Mouse (Mus musculus) C2C12 (cell line): ENCODE results near the gene Map7.

Experiments
- CTCF ChIP-seq: IDR thresholded peaks from one replicate; pipeline ENCODE4 v1.5.1; 2011; ENCODE audit not compliant: control insufficient read depth, insufficient read depth, insufficient read length
- MYOG ChIP-seq: IDR thresholded peaks from one replicate; pipeline ENCODE4 v1.6.1; 2011; ENCODE audit not compliant: control insufficient read depth, insufficient read length; ENCODE audit errors: extremely low read depth

DNA sequence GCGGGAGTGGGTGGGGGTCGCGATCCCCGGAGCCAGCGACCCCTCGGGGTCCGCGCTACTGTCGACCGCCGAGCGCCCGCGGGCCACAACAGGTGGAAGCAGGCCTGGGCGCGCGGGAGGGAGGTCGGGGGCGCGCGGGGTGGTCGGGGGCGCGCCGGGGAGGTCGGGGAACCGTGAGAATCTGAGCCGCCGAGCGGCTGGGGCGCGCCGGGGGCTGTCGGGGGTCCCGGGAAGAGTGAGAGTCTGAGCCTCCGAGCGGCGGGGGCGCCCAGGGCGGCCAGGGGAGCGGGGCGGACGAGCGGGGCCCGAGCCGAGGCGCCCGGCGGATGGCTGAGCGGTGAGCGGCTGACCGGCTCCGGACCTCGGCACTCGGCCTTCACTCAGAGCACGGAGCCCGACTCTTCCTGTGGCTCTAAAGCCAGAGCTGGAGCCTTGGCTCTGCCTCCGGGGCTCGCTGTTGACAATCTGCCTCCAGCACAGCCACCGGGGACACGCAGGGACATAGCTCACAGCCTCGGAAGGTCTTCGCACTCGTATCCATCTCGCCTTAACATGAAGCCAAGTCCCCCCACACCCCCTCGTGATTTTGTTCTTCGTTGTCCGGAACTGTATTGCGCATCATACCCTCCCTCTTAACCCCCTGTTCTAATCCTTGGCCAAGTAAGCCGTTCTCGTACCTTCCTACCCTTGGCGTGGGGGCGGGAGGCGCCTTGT lies 1.0 kb downstream of the Map7 start:
- TF ChIP-seq MYOG: no peak
- no peak for TF ChIP-seq CTCF
